Mouse (Mus musculus) c-Kit-positive CD71-positive TER-119-negative erythroid progenitor cells, embryonic 14.5 days (primary cell): Measurements from ENCODE around the gene Dgat2.

ENCODE experiments used
- DNase-seq: peaks from one replicate; pipeline ENCODE4 v3.0.0-alpha.2; 2013; ENCODE audit warnings: low read depth

Gene Dgat2

DNA sequence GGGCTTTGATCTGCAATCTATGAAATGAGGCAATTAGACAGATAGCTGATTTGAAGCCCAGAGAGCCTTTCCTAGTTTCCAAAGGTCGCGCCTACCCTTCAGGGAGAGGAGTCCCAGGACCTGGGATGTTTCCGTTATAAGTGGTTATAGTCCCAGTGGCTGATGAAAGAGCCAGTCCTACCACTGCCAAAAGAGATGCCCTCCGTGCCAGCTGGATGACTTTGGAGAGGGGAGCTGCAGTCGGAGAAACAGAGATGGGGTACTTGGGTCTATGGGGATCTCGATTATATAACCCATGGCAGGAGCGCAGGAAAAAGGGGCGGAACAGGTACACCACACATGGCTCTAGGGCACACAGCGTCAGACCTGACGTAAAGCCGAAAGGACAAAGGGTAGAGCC, 20.6 kb downstream of the Dgat2 start:
- DNase-seq = no peak

- DNase-seq = no peak
These were observed 21.0 kb downstream of the Dgat2 start for GRCm38 (mm10) chr7:99161529-99161928.

DNA sequence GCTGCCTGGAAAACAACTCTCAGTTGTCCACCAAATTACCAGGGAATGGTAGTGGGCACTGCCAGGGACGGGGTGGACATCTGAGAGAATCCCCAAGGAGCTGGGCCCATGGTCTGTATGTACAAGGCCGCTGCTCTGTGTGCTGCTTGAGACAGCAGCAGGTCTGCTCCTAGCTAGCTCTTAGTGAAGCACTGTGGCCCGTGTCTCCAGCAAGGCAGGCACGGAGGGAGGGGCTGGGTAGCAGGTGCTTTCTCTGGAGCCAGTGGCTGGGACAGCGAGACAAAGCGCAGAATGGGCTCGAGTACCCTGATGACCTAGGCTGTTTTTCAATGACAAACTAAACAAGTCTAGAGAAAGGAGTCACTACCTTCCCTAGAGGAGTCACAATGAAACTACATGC, 21.5 kb downstream of the Dgat2 start:
- DNase-seq = no peak

GRCm38 (mm10) chr7:99159446-99159845, 23.1 kb downstream of the Dgat2 start:
- DNase-seq = no peak

- no peak for DNase-seq
These were observed 23.6 kb downstream of the Dgat2 start for GRCm38 (mm10) chr7:99158904-99159303.

GRCm38 (mm10) chr7:99158011-99158410, 24.5 kb downstream of the Dgat2 start:
- no peak for DNase-seq

DNA sequence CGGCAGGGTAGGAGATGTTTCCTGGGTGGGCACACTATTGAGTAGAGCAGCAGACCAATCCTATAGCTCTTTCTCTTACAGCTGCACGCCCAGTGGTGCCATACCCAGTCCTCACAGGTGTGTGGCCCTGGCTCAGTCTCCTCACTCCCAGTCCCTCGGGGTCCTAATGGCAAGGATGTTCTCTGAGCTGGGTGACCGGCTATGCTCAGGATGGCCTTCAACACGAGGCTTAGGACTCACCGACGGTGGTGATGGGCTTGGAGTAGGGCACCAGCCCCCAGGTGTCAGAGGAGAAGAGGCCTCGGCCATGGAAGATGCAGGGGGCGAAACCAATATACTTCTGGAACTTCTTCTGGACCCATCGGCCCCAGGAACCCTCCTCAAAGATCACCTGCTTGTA, 25.8 kb downstream of the Dgat2 start:
- no peak for DNase-seq

DNA sequence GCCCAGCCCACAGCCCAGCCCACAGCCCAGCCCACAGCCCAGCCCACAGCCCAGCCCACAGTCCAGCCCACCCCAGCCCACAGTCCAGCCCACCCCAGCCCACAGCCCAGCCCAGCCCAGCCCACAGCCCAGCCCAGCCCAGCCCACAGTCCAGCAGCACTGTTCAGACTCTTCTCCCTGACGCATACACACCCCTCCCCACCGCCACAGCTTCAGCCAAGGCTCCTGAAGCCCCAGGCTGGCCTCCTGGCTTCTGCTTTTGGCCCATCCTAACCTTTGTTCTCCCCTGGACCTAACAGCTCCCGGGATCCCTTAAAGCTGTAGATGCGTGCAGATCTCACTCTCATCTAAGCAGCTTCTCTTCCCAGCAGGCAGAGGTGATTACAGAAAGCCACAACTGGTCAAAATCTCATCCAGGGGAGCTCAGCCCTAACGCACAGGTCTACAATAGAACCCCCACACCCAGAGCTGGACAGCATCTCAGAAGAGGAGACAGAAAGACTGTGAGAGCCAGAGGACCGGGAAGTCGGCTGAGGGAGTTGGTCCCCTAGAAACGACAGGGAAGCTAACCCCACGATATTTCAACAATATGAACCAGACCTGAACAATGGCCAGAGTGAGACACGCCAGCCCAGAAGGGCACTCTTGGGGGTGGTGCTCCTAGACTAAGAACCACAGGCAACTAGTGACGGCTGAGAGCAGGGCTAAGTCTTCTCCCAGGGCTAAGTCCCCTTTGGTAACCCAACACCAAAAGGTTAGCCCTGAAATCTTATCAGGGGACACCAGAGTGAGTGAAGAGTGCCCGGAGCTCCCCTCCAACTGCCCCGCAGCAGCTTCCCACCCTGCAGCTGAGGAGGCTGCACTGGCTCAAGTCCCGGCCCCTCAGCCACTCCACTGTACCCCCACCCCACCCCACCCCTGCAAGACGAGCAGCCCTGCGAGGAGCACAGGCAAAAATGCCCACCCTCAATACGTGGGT, 26.9 kb downstream of the Dgat2 start:
- DNase-seq = no peak

DNA sequence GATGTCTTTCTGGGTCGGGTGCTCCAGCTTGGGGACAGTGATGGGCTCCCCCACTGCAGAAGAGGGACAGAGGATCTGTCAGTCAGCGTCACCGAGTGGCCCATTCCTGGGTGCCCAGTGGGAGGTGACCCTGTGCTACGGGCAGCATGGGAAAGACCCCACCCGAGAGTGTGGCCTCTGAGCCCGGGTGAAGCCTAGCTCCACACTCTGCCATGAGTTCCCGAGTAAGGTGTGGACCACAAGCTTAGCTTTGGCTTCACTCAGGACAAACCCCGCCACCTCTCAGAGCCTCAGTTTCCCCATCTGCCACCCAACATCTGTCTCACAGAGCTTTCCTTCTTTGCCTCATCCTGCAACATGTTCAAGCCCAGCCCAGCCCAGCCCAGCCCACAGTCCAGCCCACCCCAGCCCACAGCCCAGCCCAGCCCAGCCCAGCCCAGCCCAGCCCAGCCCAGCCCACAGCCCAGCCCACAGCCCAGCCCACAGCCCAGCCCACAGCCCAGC, 27.8 kb downstream of the Dgat2 start:
- no peak for DNase-seq

DNA sequence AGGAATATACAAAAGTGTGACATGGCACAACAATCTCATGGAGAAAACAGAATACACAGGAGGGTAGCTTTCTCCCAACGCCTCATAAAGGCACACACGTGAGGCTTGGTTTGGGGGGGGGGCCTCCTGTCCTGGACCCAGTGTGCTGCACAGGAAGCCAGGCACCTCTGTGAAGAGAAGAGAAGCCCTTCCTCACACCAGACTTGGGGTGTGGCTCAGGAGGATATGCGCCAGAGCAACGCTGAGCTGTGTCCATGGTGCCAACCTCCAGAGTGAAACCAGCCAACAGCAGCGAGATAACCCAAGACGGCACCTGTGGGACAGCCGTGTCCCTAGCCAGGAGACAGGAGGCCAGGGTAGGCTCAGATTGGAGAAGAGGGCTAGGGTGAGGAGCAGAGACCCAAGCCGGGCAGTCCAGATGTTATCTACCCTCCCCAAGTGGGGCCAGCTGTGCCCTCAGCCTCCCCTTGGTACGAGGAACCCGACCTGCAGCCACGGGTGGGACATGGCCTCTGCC, 28.8 kb downstream of the Dgat2 start:
- DNase-seq = no peak

DNA sequence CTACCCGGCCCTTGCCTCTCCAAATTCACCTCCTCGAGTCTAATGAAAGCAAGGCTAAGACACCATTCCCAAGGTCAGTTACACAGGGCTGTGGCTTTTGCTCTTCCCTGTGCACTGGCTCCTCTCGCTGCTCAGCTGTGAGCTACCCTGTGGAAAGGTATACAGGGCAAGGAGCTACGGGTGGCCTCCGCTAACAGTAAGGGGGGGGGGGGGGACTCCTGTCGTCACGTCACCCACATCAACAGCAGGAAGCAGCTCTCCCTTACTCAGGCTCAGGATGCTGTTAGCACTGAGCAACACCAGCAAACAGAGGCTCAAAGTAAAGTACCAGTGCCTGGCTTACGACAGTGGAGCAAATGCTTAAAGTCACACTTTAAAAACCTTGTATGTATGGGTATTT, 29.8 kb downstream of the Dgat2 start:
- DNase-seq = no peak

DNA sequence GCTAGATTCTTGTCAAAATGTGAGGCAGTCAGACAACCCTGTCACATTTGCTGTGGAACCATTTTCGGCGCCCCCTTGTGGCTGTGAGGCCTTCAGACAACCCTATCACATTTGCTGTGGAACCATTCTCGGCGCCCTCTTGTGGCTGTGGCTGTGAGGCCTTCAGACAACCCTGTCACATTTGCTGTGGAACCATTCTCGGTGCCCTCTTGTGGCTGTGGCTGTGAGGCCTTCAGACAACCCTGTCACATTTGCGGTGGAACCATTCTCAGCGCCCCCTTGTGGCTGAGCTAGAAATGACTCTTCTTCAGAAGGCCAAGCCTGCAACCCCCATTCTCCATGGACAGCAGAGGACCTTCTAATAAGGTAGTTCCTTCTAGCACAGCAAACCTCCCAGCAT, 31.2 kb downstream of the Dgat2 start:
- DNase-seq = peak; percentile 96

GRCm38 (mm10) chr7:99149017-99149416, 33.5 kb downstream of the Dgat2 start:
- DNase-seq = no peak

GRCm38 (mm10) chr7:99147494-99147893, 35.0 kb downstream of the Dgat2 start:
- no peak for DNase-seq

DNA sequence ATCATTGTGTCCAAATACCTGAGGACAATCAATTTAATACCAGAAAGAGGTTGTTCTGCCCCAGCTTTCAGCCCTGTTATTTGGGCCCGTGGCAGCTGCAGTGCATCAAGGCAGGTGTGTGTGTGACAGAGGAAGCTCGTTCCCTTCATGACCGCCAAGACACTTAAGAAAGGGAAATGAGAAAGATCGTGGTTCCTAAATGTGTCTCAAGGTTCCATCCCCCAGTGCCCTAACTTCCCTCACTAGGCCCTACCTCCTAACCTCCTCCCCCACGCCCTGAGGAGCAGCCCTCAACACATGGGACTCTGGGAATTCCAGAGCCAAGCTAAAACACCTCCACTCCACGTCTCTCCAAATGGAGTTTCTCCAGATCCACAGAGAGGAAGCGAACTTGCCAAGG, 35.6 kb downstream of the Dgat2 start:
- DNase-seq = no peak

DNA sequence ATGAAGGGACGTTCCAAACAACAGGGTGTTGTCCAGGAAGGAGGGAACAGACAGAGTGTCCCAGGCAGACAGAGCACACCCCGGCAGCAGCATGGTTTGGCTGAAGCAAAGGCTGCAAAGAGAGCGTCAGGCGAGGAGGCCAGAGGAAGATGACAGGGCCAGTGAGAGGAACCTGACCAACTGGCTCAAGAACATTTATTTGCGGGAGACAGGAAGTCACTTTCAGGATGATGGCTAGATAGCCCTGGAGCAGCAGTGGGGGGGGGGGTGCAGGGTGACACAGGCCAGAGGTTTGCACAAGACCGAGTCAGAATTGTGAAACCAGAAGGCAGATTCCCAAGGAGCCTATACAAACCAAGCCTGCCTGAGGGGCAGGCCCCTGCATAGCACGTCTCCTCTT, 36.5 kb downstream of the Dgat2 start:
- no peak for DNase-seq

DNA sequence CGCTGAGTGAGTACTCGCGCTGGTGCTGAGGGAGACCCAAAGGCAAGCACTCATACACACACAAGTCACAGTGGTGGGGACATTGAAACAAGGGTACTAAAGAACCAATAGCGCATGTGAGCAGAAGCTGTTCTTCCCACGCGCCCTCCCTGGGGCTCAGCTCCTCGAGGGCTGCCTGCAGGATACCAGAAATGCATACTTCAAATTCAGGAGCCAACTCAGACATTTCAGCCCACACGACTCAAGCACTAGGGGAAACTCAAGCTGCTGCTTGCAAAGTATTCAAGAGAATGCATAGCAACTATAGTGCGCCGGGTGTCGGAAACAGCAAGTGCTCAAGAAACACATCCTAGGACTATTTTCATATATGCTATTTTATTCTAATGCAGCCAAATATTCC, 37.9 kb downstream of the Dgat2 start:
- DNase-seq = no peak

- DNase-seq = no peak
These were observed 39.3 kb downstream of the Dgat2 start for GRCm38 (mm10) chr7:99143244-99143643.

DNA sequence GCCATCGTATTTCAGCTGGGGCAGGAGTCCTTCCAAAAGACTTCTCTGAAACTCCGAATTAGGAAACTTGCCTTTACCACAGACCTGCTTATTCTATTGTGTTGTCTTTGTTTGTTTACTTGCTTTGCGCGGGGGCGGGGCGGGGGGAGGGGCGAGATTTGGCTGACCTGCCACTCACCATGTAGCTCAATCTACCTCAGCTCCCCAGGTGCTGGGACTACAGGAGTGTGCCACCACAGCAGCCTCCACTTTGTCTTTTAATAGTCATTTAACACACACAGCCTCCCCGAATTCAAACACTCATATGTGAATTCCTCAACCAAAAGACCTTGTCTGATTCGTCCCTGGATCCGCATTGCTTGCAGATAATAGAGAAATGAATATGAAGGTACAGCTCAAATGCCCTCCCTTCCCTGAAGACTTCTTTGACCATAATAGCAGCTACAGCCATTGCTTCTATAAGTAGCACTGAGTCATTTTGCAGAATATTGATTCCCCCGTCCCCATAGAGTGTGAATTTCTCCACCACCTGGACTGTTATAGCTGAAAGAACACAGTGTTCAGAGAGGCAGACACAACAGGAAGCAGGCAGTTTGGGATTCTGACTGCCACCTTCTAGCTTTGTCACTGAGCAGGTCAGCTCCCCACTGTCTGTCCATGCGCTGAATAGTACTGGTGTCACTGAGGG, 40.5 kb downstream of the Dgat2 start:
- DNase-seq = no peak

DNA sequence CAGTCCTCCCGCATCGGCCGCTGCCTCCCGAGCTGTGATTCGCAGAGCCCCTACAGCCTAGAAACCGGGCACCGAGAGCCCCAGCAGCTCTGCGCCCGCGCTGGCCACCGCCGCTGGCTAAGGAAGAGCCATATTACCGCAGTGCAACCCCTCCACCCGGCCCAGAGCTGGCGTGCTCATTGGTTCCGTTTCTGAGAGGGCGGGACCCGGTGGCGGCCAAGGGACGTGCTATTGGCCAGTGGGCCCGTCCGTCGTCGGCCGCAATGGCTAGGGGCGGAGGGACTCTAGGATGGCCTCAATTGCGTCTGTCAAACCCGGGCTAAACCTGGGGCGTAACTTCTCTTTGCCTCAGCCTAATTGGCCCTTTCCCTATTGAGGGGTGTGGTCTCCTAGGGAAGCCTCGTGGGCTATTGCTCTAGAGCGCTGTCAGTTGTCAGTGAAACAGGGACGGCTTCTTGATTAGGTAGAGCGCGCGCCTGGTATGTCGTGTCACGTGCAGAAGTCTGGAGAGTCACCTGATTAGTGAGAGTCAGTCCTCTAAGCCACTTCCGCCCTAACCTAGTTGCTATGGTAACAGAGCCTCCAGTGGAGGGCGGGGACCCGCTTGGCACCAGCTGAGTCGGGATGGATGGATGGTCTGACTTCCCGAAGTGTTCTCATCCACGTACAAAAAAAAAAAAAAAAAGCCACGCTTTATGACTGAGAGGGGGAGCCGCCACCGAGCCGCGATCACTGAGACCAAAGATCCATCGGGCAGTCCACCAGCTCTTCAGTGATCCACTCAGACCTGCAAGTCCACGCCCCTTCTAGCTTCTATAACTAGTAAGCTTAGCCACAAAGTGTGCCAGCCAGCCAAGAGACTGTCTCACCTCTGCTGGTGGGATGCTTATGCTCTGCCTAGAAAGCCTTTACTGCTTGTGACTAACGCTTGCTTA, 41.3 kb downstream of the Dgat2 start, which contains the start of gene Uvrag:
Gene Uvrag (minus strand): TSS at position 158 of the 935 bp plus-strand sequence.
- peak; percentile 99 for DNase-seq

DNA sequence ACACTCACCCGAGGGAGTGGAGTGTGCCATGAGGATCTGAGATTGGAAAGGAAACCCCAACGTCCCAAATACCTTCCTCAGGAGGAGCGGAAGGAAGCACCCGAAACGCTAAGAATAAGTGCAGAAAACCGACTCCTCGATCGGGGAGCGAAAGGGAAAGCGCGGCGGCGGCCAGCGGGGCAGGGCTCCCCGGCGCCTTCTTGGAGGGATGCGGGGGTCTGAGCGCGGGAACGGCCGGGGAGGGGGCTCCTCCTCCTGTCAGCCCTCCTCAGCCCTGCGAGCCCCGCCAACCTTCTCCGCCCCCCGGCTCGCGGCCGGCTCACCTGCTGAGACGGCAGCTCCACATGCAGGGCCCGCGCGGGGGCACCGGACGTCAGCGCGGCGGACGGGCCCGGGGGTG, 42.0 kb downstream of the Dgat2 start:
- no peak for DNase-seq
